Mouse (Mus musculus) cerebellum, adult 2 months (tissue): ENCODE measurements around the gene Vti1b.

Experiments used
- CTCF ChIP-seq: fragments of 200-500 bp; IDR thresholded peaks from 2 replicates; pipeline ENCODE4 v1.5.1; 2011; ENCODE audit warnings: low read depth, mild to moderate bottlenecking, control low read depth, low read length, moderate library complexity, borderline replicate concordance; ENCODE audit not compliant: insufficient read depth
- POLR2A ChIP-seq: fragments of 200-500 bp; IDR thresholded peaks from 2 replicates; pipeline ENCODE4 v1.6.1; 2011; ENCODE audit warnings: low read length, control low read depth, borderline replicate concordance; ENCODE audit not compliant: insufficient read depth

DNA sequence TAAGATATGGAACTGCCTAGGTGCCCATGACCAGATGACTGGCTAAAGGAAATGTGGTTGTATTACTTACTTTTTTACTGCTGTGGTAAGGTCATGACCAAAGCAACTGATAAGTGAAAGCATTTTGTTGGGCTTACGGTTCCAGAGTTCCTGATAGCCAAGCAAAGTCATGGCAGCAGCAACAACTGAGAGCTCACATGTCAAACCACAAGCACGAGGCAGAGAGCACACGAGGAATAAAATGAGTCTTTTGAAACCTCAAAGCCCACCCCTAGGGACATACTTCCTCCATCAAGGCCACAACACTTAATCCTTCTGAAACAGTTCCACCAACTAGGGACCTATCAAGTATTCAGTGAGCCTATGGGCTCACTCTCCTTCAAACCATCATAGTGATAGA, 29.4 kb upstream of the Vti1b start:
- TF ChIP-seq CTCF (no peak), POLR2A (no peak)
